Mouse (Mus musculus) 3T3-L1 (cell line): ENCODE data around the gene Msrb1.

Experiments
- DNase-seq: peaks from one replicate; pipeline ENCODE4 v3.0.0-alpha.2; 2015; ENCODE audit warnings: low read depth, low spot score

Gene Msrb1

GRCm38 (mm10) chr17:24743896-24744295, 7.5 kb downstream of the Msrb1 start:
- DNase-seq: no peak

GRCm38 (mm10) chr17:24744381-24744780, 7.9 kb downstream of the Msrb1 start:
- DNase-seq: no peak

- peak; percentile 96 for DNase-seq
These were observed 9.4 kb downstream of the Msrb1 start for GRCm38 (mm10) chr17:24745526-24746497.

- peak; percentile 55 for DNase-seq
These were observed 10.5 kb downstream of the Msrb1 start for GRCm38 (mm10) chr17:24746986-24747385.

- DNase-seq: no peak
These were observed 15.1 kb downstream of the Msrb1 start for GRCm38 (mm10) chr17:24751528-24751927.

- no peak for DNase-seq
These were observed 16.3 kb downstream of the Msrb1 start, which contains the start of gene Hs3st6 for GRCm38 (mm10) chr17:24752415-24753394. Gene Hs3st6, plus strand, starts transcription at chr17:24752988.

GRCm38 (mm10) chr17:24757394-24757793, 21.0 kb downstream of the Msrb1 start:
- no peak for DNase-seq

GRCm38 (mm10) chr17:24761121-24761520, 24.7 kb downstream of the Msrb1 start:
- DNase-seq: peak; percentile 39

GRCm38 (mm10) chr17:24765016-24765905, 28.8 kb downstream of the Msrb1 start:
- DNase-seq: no peak

GRCm38 (mm10) chr17:24766266-24766875, 29.9 kb downstream of the Msrb1 start:
- DNase-seq: no peak

GRCm38 (mm10) chr17:24769146-24769545, 32.7 kb downstream of the Msrb1 start:
- DNase-seq: no peak

GRCm38 (mm10) chr17:24773241-24773640, 36.8 kb downstream of the Msrb1 start:
- no peak for DNase-seq

- no peak for DNase-seq
These were observed 38.7 kb downstream of the Msrb1 start for GRCm38 (mm10) chr17:24775173-24775572.

- DNase-seq: no peak
These were observed 40.6 kb downstream of the Msrb1 start for GRCm38 (mm10) chr17:24777073-24777472.

- DNase-seq: no peak
These were observed 44.4 kb downstream of the Msrb1 start for GRCm38 (mm10) chr17:24780821-24781220.

GRCm38 (mm10) chr17:24792190-24792589, 55.7 kb downstream of the Msrb1 start:
- no peak for DNase-seq
